Mouse (Mus musculus) left cerebral cortex, adult 11 months (tissue): Measurements from ENCODE around the gene Dohh.

Source experiments
- DNase-seq: peaks from one replicate; pipeline ENCODE4 v3.0.0; 2022; ENCODE audit warnings: low spot score

The Dohh gene

GRCm38 (mm10) chr10:81383802-81384604 is at the start of gene Dohh, which contains the start of gene Gm48551:
Gene Dohh (plus strand): TSS chr10:81384428.
Gene Gm48551 (plus strand): TSS chr10:81384466.
- peak; percentile 99 for DNase-seq

DNA sequence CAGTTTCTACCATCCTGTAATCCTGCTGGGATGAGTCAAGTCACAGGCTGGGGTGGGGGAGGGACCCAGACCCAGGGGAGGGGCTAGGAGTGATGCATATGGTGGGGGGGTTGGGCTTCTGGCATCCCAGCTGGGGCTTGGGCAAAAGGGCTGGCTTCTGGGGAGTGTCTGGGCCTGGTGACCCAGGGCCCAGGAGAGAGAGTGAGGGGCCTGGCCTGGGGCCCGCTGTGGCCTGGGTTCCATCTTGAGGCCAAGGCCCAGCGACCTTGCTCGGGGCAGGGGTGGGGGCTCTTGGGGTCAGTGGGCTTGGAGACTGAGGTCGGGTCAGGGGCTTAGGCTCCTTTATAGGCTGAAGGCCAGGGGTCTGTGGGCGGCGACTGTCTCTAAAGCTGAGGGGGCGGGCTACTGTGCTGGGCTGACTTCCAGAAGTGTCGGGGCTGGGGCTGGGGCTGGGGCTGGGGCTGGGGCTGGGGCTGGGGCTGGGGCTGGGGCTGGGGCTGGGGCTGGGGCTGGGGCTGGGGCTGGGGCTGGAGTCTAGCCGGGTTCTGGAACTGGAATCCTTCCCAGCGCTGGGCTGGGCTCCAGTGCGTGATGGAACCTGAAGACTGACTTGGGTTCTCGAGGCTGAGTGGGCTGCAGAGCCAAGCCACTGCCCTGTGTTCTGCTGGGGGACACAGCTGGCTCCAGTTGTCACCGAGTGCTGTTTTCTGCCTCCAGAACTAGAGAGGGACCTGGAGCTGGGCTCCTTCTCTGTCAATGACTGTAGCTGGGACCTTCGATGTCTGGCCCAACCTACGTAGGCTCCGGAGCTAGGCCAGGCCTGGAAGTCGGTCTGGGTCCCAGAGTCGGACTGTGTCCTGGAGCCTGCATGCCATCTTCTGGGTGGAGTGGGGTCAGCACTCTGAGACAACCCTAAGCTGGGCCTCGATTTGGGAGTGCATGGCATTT is 48.6 kb upstream of the Dohh start:
- no peak for DNase-seq

GRCm38 (mm10) chr10:81336558-81336957 is 47.7 kb upstream of the Dohh start:
- DNase-seq = no peak

DNA sequence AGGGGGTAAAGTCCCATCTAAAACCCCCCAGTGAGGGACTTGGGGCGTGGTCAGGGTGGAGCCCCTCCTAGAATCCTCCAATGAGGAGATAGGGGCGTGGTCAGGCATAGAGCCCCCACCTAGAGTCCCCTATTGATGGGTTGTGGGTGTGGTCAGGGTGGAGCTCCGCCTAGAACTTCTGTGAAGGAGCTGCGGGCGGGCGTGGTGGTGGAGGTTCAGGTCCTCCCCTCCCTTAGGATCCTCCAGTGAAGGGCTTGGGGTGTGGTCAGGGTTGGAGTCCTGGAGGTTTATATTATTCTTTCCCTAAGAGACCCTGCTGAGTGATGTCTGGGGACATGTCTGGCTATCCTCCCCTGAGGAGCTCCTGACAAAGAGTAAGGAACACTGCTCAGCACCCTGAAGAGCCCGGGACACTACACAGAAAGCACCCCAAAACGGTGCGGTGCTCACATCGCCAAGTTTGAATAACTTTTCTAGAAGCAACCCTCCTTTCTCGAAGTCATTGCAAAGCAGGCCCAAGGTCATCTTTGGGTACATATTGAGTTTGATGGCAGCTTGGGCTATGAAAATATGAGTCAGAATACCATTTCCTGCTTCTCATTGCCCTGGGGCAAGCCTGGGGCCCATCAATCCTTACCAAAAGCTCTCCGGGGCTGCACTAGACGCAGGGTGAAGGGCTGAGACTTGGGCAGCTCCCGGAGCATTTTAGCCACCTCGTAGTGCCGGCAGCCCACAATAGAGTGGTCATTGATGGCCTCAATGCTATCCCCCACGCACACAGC is 43.5 kb upstream of the Dohh start:
- DNase-seq = no peak

- no peak for DNase-seq
Measured at GRCm38 (mm10) chr10:81341333-81341949, 42.8 kb upstream of the Dohh start.

DNA sequence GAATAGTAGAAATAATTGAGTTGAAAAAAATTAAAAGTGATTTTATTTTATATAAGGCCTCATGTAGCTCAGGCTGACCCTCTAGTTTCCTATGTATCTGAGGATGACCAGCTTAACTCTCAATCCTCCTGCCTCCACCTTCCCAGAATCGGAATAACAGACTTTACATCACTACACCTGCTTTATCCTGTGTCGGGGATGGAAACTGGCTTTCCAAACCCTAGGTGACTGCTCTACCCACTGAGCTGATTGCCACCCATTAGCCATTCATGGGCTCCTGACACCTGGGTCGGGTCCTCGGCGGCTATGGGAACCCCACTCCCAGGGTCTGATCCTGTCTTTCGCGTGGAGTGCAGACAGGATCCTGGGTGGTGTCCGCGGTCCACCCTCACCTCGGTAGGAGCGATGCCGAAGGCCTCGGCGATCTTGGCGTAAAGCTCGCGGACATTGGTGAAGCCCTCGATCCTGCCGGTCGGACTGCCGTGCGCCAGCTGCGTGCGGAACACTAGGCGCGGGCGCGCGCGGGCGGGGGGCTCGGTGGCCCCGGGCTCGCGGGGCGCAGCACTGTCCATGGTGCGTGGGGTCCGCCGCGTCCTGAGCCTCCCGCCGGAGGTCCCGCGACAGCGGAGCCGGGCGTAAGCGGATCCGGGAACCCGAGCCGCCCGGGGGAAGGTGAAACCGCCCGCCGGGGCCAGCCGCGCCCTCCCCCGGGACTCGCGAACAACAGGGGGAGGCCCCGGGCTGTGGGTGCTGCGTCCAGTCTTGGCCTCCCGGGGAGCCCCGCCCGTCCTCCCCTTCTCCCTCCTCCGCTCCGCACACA is 41.3 kb upstream of the Dohh start, which contains the start of gene Gipc3:
TSS of gene Gipc3 (minus strand) at position 581 of the 820 bp plus-strand sequence.
- no peak for DNase-seq

- DNase-seq = no peak
Measured at GRCm38 (mm10) chr10:81344421-81345161, 39.6 kb upstream of the Dohh start.

- DNase-seq = no peak
Measured at GRCm38 (mm10) chr10:81345162-81345534, 39.1 kb upstream of the Dohh start.

DNA sequence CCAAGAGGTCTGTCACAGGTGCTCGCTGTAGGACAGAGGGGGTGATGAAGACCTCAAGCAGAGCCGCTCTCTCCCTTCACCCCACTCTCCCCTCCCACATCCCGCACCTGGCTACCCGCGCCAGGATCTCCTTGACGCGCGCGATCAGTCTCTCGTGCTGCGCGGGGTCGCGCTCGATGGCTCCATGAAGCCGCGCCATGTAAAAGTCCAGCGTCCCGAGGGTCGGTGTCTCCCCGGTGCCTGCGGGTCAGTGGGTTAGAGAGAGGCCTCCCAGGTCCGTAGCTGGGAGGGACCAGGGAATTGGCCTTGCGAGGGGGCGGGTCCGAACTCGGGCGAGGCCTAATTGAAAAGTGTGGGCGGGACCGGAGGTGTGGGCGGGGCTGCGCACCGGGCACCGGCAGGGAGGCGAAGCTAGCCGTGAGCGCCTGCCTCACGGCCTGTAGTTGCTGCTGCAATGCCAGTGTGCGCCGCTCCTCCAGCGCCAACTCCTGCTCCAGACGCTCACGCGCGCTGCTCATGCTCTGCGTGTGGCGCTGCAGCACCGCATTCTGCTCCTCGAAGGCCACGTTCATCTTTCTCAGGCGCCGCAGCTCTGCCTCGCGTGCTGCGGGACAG is 37.7 kb upstream of the Dohh start:
- no peak for DNase-seq

GRCm38 (mm10) chr10:81349146-81349545 is 35.1 kb upstream of the Dohh start:
- DNase-seq = no peak

- DNase-seq = no peak
Measured at GRCm38 (mm10) chr10:81349961-81350350, 34.3 kb upstream of the Dohh start.

GRCm38 (mm10) chr10:81350351-81351063 is 33.7 kb upstream of the Dohh start, which contains the start of gene Hmg20b:
Gene Hmg20b (minus strand): TSS chr10:81350480.
- peak; percentile 99 for DNase-seq

- no peak for DNase-seq
Measured at GRCm38 (mm10) chr10:81351678-81352291, 32.4 kb upstream of the Dohh start.

DNA sequence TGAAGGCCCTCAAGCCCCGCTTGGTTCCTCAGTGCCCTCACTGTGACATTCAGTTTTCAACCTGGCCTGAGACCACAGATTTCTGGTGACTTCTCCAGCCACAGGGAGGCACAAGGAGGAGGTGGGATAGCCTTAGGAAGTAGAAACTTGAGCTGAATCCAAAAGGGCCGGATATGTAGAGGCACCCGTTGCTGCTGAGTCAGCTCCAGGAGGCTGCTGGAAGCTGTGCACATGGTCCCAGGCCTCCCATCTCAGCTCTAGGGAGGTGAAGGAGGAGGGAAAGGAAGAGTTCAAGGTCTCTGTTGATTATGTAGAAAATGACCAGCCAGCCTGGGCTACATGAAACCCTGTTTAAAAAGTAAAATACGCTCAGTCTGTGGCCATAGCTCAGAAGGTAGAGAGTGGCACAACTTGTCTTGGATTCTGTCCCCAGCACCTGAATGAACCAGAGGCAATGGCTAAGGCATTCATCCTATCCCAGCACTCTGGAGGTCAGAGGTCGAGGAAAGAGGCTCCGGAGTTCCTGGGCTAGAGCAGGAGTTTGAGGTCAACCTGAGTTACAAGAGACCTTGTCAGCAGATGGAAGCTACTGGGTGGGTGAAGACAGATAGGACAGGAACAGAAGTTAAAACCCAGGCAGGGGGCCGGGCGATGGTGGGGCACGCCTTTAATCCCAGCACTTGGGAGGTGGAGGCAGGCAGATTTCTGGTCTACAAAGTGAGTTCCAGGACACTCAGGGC is 29.3 kb upstream of the Dohh start:
- DNase-seq = no peak

- no peak for DNase-seq
Measured at GRCm38 (mm10) chr10:81355533-81355932, 28.7 kb upstream of the Dohh start.

DNA sequence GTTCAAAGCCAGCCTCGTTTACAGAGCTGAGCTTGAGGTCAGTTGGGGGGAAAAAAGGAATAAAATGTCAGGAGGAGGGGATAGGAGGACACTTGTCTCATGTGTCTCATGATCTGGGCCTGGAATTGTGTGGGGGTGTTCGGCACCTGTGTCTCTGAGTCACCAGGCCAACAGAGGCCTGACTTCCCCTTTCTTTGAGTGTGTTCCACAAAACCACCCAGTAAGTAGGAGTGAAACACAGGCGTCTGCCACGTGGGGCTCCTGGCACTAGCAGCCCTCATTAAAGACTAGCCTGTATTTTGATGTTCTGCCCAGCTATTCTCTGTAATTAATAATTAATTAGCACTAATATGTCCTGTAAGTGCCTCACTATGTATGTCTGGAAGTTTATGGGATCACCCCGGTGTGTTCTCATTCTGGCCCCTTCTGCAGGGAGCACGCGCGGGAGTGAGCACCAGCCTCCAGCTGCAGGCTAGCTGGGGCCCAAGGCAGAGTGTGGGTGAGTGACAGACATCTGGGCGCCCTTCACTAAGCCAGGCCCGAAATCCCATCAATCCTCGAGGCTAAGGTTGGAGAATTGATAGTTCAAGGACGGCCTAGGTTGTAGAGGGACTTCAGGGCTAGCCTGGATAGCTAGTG is 27.8 kb upstream of the Dohh start:
- DNase-seq = no peak
